Mouse (Mus musculus) forebrain, embryonic 15.5 days (tissue): ENCODE measurements around the gene AF067063. TPM values are rescaled to one million over a fixed set of nuclear protein-coding genes. Genes with fewer than 3 reads are reported as not detected.

Source experiments
- ATAC-seq: fragments of 200-750 bp; cut with Nextera tagmentation; replicated peaks from 2 replicates; pipeline ENCODE4 v1.8.0; 2017; ENCODE audit warnings: mild to moderate bottlenecking, moderate TSS enrichment, moderate library complexity
- H3K27ac ChIP-seq: fragments of 300-500 bp; sonication (generic); replicated peaks from 2 replicates; pipeline ENCODE4 v1.5.1; 2015; ENCODE audit warnings: mild to moderate bottlenecking, inconsistent platforms
- H3K27me3 ChIP-seq: fragments of 300-500 bp; sonication (generic); 2 replicates; pipeline ENCODE4 v1.6.1; 2015; ENCODE audit warnings: inconsistent platforms
- H3K36me3 ChIP-seq: fragments of 300-500 bp; sonication (generic); 2 replicates; pipeline ENCODE4 v1.6.1; 2015; ENCODE audit warnings: mild to moderate bottlenecking, inconsistent platforms
- H3K4me1 ChIP-seq: fragments of 300-500 bp; sonication (generic); 2 replicates; pipeline ENCODE4 v1.6.1; 2015; ENCODE audit warnings: inconsistent platforms
- H3K4me2 ChIP-seq: fragments of 300-500 bp; sonication (generic); replicated peaks from 2 replicates; pipeline ENCODE4 v1.6.1; 2015; ENCODE audit warnings: mild to moderate bottlenecking, inconsistent platforms
- H3K4me3 ChIP-seq: fragments of 300-500 bp; sonication (generic); 2 replicates; pipeline ENCODE4 v1.5.1; 2015; ENCODE audit warnings: mild to moderate bottlenecking, inconsistent platforms
- H3K9ac ChIP-seq: fragments of 300-500 bp; sonication (generic); replicated peaks from 2 replicates; pipeline ENCODE4 v1.6.1; 2015; ENCODE audit warnings: mild to moderate bottlenecking, inconsistent platforms
- H3K9me3 ChIP-seq: fragments of 300-500 bp; sonication (generic); 2 replicates; pipeline ENCODE4 v1.6.1; 2016; ENCODE audit warnings: inconsistent platforms
- WGBS: fragments of 180-500 bp; shearing (Covaris S2); methylation state at CpG from one replicate; pipeline ENCODE4 v1.1.7; 2015; ENCODE audit warnings: mixed read lengths; 5-methylcytosine and 5-hydroxymethylcytosine counted together
- polyA plus RNA-seq: library from polyadenylated mRNA; unstranded; fragments of >200 nt; fragmentation: Nextera tagmentation; extraction: Ambion mirVana; gene quantifications from 2 replicates; pipeline ENCODE4 v1.2.1, GENCODE M21; 2015

Gene AF067063
- polyA plus RNA-seq, 1 experiment from 2014 or later: not detected

DNA sequence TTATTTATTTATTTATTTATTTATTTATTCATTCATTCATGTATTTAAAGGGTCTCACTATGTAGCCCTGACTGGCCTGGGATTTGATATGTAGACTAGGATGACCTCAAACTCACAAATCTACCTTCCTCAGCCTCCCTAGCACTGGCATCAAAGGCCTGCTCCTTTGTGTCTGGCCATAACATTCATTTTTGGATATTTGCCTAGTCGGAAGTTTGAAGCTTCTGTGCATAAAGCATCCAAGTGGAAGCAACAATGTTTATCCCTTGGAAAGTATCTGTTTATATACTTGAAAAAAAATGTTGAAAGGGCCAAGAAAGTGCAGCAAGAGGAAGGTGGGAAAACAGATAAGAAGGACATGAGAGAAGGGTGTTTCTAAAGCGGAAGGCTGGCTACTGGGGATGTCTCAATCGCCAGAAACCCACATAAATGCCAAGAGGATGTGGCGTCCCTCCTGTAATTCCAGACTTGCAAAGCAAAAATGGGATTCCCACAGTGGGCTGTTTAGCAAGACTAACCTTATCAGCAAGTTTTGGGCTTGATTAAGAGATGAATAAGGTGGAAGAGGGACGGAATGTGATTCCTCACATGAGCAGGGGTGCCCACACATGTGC is 37.1 kb downstream of the AF067063 start:
- Histone ChIP-seq H3K9me3 (no peaks in the 10 kb centered on the region), H3K4me3 (no peak overlapping the region), H3K9ac (no peak overlapping the region), H3K36me3 (peaks cover 4% of the 10 kb centered on the region; the same call in 1 of the 2 replicates), H3K27me3 (no peaks in the 10 kb centered on the region), H3K27ac (no peak overlapping the region), H3K4me1 (peaks cover 20% of the 10 kb centered on the region), H3K4me2 (no peak overlapping the region)
- ATAC-seq: no peak
- 78% methylated on average over 5 of the region's 5 CpGs for WGBS

GRCm38 (mm10) chr13:119791580-119792135 is 38.4 kb downstream of the AF067063 start:
- no peaks in the 10 kb centered on the region for H3K9me3 ChIP-seq
- peaks cover 27% of the 10 kb centered on the region for H3K4me1 ChIP-seq
- H3K27me3 ChIP-seq: no peaks in the 10 kb centered on the region
- 5% methylated on average over 18 of the region's 18 CpGs for WGBS
- peak overlapping the region; percentile 97 for H3K9ac ChIP-seq
- H3K27ac ChIP-seq: peak overlapping the region; percentile 97
- ATAC-seq: no peak
- peak overlapping the region; percentile 94 for H3K4me3 ChIP-seq
- H3K36me3 ChIP-seq: peaks cover 13% of the 10 kb centered on the region
- H3K4me2 ChIP-seq: peak overlapping the region; percentile 56

DNA sequence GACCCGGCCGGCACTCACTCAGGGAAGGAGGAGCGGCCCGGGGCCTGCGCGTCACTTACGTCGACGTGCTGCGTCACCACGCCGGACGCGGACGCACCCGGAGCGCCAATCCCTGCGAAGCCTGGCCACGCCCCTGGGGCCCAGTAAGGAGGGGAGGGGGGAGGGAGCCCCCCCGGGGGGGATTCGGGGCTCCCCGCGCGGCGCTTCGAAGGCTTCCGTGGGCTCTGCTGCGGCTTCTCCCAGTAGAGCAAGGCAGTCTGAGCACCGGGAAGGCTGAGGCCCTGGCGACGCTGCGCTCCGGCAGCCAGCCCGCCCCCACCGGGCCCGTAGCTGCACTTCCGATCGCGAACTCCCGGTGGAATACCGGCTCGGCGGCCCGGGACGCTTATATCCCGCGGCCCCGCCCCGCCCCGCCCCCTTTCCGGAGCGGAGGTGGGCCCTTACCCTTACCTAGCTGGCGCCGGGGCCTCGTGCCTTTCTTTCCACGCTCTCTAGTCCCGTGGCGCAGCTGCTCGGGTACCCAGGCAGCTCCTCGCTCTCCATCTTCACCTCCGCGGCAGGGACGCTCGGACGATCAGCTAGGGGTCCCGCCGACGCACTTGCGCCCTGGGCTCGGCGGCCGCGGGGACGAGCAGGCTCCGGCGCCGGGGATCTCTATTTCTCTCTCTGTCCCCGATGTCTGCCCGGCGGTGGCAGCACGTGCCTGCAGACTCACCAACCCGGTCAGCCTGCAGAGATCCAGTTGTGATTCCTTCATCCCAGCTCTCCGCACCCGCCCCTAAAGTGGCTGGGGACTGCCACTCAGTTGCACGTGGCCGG is 39.0 kb downstream of the AF067063 start, which contains the start of gene Zfp131:
Zfp131 (minus strand) TSS at position 129 of the 819 bp plus-strand sequence.
- no peaks in the 10 kb centered on the region for H3K27me3 ChIP-seq

DNA sequence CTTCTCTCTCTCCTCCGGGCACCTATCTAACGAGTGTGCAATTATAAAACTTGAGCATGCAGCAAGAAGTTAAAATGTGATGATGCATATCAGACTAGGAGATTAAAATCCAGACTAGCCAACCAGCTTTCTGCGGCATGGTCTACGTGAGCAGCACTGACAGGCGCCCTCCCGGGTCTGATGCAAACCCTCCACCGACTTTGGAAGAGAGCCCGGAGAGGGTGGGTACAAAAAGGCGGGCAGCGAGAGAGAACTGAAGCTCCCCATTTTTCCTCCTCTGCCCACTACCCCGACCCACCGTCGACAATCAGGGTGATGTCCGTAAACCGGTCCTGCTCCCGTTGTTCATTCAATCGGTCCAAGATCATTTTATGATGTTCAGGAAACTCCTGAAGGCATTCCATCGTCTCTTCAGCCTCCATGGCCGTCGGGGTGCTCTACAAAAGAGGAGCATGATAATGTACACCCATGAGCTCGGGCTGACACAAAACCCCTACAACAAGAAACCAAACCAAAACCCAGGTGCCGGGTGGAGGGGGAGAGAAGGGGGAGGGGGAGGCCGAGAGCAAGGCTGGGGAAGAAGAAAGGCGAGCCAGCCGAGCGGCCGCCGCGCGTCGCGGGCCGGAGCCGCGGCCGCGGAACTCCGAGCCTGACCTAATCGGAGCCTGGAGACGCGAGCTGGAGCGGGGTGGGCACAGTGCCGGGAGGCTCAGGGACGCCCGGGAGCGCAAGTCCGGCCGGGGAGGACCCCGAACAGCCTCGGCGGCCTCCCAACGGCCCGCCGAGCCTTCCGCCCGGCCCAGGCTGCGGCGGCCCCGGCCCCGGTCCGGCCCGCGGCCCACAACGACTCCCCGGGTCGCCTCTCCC is 39.9 kb downstream of the AF067063 start:
- H3K9ac ChIP-seq: peak overlapping the region; percentile 97
- H3K27me3 ChIP-seq: no peaks in the 10 kb centered on the region
- peak overlapping the region; percentile 42 for H3K4me2 ChIP-seq
- H3K9me3 ChIP-seq: no peaks in the 10 kb centered on the region
- under 1% methylated on average over 56 of the region's 66 CpGs for WGBS
- peaks cover 33% of the 10 kb centered on the region for H3K4me1 ChIP-seq
- peaks cover 24% of the 10 kb centered on the region for H3K36me3 ChIP-seq
- H3K27ac ChIP-seq: peak overlapping the region; percentile 97
- ATAC-seq: peak; percentile 69
- H3K4me3 ChIP-seq: peak overlapping the region; percentile 94

More for the DNA sequence above, 39.0 kb downstream of the AF067063 start, which contains the start of gene Zfp131:
- peak; percentile 97 for ATAC-seq
- H3K9ac ChIP-seq: peak within 1 kb of the TSS; percentile 97
- under 1% methylated on average over 83 of the region's 86 CpGs for WGBS
- H3K4me2 ChIP-seq: peak within 1 kb of the TSS; percentile 56
- no peaks in the 10 kb centered on the region for H3K9me3 ChIP-seq
- H3K4me3 ChIP-seq: peak within 1 kb of the TSS; percentile 94
- H3K27ac ChIP-seq: peak within 1 kb of the TSS; percentile 97
- peaks cover 17% of the 10 kb centered on the region for H3K36me3 ChIP-seq
- peaks cover 31% of the 10 kb centered on the region for H3K4me1 ChIP-seq

DNA sequence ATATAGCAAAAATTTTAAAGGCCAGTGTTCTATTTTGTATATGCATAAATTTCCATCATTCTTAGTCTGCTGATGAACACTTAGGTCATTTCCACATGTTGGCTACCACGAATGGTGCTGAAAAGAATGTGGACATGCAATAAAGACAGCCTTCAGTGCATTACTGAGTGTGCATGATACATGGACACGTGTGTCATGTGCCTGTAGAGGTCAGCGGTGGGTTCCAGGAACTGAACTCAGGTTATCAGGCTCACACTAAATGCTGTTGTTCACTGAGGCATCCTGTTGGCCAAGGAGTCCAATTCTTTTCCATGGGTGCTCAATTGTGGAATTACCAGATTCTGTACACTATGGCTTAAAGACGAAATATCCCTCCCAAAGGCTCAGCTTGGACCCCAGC is 46.4 kb downstream of the AF067063 start:
- Histone ChIP-seq H3K9ac (no peak overlapping the region), H3K27me3 (no peaks in the 10 kb centered on the region), H3K27ac (no peak overlapping the region), H3K9me3 (no peaks in the 10 kb centered on the region), H3K4me3 (no peak overlapping the region), H3K4me1 (peaks cover 14% of the 10 kb centered on the region), H3K4me2 (no peak overlapping the region), H3K36me3 (peaks cover 75% of the 10 kb centered on the region)
- WGBS: 81% methylated on average over 4 of the region's 4 CpGs
- ATAC-seq: no peak

Other genes with a start within 250 kb of the AF067063 start
- 0.26 and 0.51 TPM in 2 replicates for gene Ccl28, start 206.4 kb downstream of the AF067063 start, polyA plus RNA-seq
- 367 and 395 TPM in 2 replicates for gene Hmgcs1, start 139.8 kb downstream of the AF067063 start, polyA plus RNA-seq
- 6.8 and 7.3 TPM in 2 replicates for gene Nim1k, start 74.3 kb downstream of the AF067063 start, polyA plus RNA-seq
- gene Zfp131, start 39.3 kb downstream of the AF067063 start, polyA plus RNA-seq: 46.7 and 47.7 TPM in 2 replicates
- gene D13Ertd608e, start 5.8 kb upstream of the AF067063 start, polyA plus RNA-seq: not detected in 2 replicates
- not detected in 2 replicates for gene Tcstv1, start 64.6 kb upstream of the AF067063 start, polyA plus RNA-seq
- gene Gm21761, start 99.1 kb upstream of the AF067063 start, polyA plus RNA-seq: not detected in 2 replicates
- not detected in 2 replicates for gene B020031M17Rik, start 120.6 kb upstream of the AF067063 start, polyA plus RNA-seq
- gene Gm36079, start 196.8 kb upstream of the AF067063 start, polyA plus RNA-seq: not detected in 2 replicates
- gene Gm21188, start 222.0 kb upstream of the AF067063 start, polyA plus RNA-seq: 0.27 TPM in 1 of 2 replicates, not detected in the other